Mouse (Mus musculus) ES-Bruce4 (cell line): ENCODE measurements at regions not wholly inside any gene's neighbourhood (a gene's known extent, or its start where the extent isn't known, plus 50 kb on each side); places are given as distances from the start of the nearest gene placed in this dataset.

Experiments
- CTCF ChIP-seq: IDR thresholded peaks from one replicate; pipeline ENCODE4 v1.8.1; 2011; ENCODE audit warnings: low read depth, low read length
- POLR2A ChIP-seq: IDR thresholded peaks from one replicate; pipeline ENCODE4 v1.8.1; 2011; ENCODE audit warnings: low read length; ENCODE audit not compliant: insufficient read depth

DNA sequence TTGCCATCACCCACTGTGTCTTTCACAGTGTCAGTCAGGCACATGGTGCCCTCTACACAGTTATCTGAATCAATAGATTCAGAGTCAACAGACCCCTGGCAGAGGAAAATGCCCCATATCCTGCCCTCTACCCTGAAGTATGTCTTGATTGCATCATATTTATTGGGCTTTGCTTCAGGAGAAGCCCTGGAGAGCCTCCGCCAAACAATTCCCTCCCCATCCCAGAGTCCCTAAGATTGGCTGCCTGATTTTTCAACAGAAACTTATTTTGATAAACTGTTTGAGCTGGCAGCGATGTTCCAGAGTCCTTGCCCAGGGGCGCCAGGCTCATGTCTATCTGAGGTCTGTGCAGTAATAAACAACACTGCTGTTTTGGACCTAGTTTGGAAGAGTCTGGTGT is 117.2 kb upstream of the Dusp10 start:
- TF ChIP-seq CTCF (no peak), POLR2A (no peak)
